Mouse (Mus musculus) lung, postnatal 0 days (tissue): ENCODE measurements around the gene Cycs.

ENCODE experiments used
- CTCF ChIP-seq: IDR thresholded peaks from 2 replicates; pipeline ENCODE4 v1.5.1; 2016; ENCODE audit warnings: antibody characterized with exemption, mild to moderate bottlenecking
- EP300 ChIP-seq: IDR thresholded peaks from 2 replicates; pipeline ENCODE4 v1.6.1; 2016; ENCODE audit warnings: antibody characterized with exemption, mild to moderate bottlenecking, control low read depth

DNA sequence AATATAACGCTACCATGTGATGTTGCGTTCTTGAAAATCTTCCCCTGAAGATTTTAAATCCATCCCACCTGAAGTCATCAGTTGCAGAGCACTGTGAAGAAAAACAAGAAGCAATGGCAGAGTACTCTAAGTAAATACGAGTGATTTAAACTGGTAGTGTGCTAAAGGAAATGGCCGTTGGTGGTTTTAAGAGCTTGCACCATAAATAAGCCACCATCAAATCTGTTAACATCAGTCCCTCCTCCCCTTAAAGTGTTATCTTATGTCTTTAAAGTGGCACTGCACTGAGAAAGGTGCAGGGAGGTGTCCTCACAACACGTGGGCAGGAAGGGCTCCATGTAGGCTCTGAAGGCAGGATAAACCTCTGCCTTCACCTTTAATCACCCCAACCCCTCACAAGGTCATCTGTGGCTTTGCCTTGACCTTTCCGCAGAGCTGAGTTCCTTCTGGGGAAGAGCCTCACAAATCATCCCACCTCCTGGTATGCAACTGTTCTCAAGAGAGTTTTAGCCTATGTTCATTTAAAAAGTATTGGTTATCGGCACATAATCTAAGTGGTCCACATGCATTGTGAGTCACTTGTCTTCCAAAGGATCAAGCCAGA is 44.7 kb downstream of the Cycs start:
- TF ChIP-seq CTCF (no peak), EP300 (no peak)
